Mouse (Mus musculus): ENCODE results near the gene Pear1. TPM values are rescaled to one million over a fixed set of nuclear protein-coding genes. Genes with fewer than 3 reads are reported as not detected.

The Pear1 gene
- polyA plus RNA-seq, 1 experiment from 2014 or later, result 5.7 TPM

- Histone ChIP-seq H3K27me3 (no peaks in the 10 kb centered on the region), H3K4me1 (replicated peaks) (no peaks in the 10 kb centered on the region), H3K4me3 (replicated peaks) (no peak overlapping the region), H3K4me2 (no peak overlapping the region), H3K9me3 (replicated peaks) (no peaks in the 10 kb centered on the region), H3K36me3 (replicated peaks) (no peaks in the 10 kb centered on the region), H3K27ac (replicated peaks) (no peak overlapping the region), H3K9ac (no peak overlapping the region)
- ATAC-seq (ENCODE audit: insufficient read depth), result no peak
- whole genome bisulfite sequencing (ENCODE audit: insufficient replicate concordance), result 14% methylated on average over 5 of the region's 5 CpGs
These were observed 75.1 kb downstream of the Pear1 start for GRCm38 (mm10) chr3:87749036-87749435.

GRCm38 (mm10) chr3:87748431-87748830, 75.7 kb downstream of the Pear1 start, which contains the start of gene Lrrc71:
Lrrc71 (minus strand) TSS chr3:87748625.
- Histone ChIP-seq H3K4me2 (no peak within 1 kb of the TSS), H3K4me3 (replicated peaks) (no peak within 1 kb of the TSS), H3K27me3 (no peaks in the 10 kb centered on the region), H3K9me3 (replicated peaks) (no peaks in the 10 kb centered on the region), H3K9ac (no peak within 1 kb of the TSS), H3K36me3 (replicated peaks) (no peaks in the 10 kb centered on the region), H3K4me1 (replicated peaks) (no peaks in the 10 kb centered on the region), H3K27ac (replicated peaks) (no peak within 1 kb of the TSS)
- 58% methylated on average over 13 of the region's 13 CpGs for WGBS (ENCODE audit: insufficient replicate concordance)
- no peak for ATAC-seq (ENCODE audit: insufficient read depth)

- no peak overlapping the region for H3K4me2 ChIP-seq
- no peak for ATAC-seq (ENCODE audit: insufficient read depth)
- H3K9me3 ChIP-seq (replicated peaks), result no peaks in the 10 kb centered on the region
- H3K27me3 ChIP-seq, result no peaks in the 10 kb centered on the region
- no peak overlapping the region for H3K9ac ChIP-seq
- H3K4me3 ChIP-seq (replicated peaks), result no peak overlapping the region
- no peak overlapping the region for H3K27ac ChIP-seq (replicated peaks)
- WGBS (ENCODE audit: insufficient replicate concordance), result 38% methylated on average over 18 of the region's 18 CpGs
- H3K4me1 ChIP-seq (replicated peaks), result no peaks in the 10 kb centered on the region
- H3K36me3 ChIP-seq (replicated peaks), result no peaks in the 10 kb centered on the region
These were observed 79.0 kb downstream of the Pear1 start for GRCm38 (mm10) chr3:87745036-87745659.

GRCm38 (mm10) chr3:87743927-87744326, 80.2 kb downstream of the Pear1 start:
- Histone ChIP-seq H3K4me3 (replicated peaks) (no peak overlapping the region), H3K9me3 (replicated peaks) (no peaks in the 10 kb centered on the region), H3K27ac (replicated peaks) (no peak overlapping the region), H3K27me3 (no peaks in the 10 kb centered on the region), H3K9ac (no peak overlapping the region), H3K4me1 (replicated peaks) (no peaks in the 10 kb centered on the region), H3K36me3 (replicated peaks) (no peaks in the 10 kb centered on the region), H3K4me2 (no peak overlapping the region)
- 51% methylated on average over 4 of the region's 4 CpGs for WGBS (ENCODE audit: insufficient replicate concordance)
- no peak for ATAC-seq (ENCODE audit: insufficient read depth)

GRCm38 (mm10) chr3:87742735-87743134, 81.4 kb downstream of the Pear1 start:
- 54% methylated on average over 16 of the region's 16 CpGs for WGBS (ENCODE audit: insufficient replicate concordance)
- no peaks in the 10 kb centered on the region for H3K9me3 ChIP-seq (replicated peaks)
- H3K4me1 ChIP-seq (replicated peaks), result no peaks in the 10 kb centered on the region
- H3K36me3 ChIP-seq (replicated peaks), result 0 out of 2 replicates have a peak, but pooled peaks cover 4% of the 10 kb centered on the region
- H3K27ac ChIP-seq (replicated peaks), result no peak overlapping the region
- ATAC-seq (ENCODE audit: insufficient read depth), result no peak
- no peak overlapping the region for H3K4me3 ChIP-seq (replicated peaks)
- no peaks in the 10 kb centered on the region for H3K27me3 ChIP-seq
- H3K4me2 ChIP-seq, result no peak overlapping the region
- H3K9ac ChIP-seq, result no peak overlapping the region

- Histone ChIP-seq H3K9ac (no peak overlapping the region), H3K36me3 (replicated peaks) (0 out of 2 replicates have a peak, but pooled peaks cover 4% of the 10 kb centered on the region), H3K4me3 (replicated peaks) (no peak overlapping the region), H3K27me3 (no peaks in the 10 kb centered on the region), H3K9me3 (replicated peaks) (no peaks in the 10 kb centered on the region), H3K4me2 (no peak overlapping the region), H3K4me1 (replicated peaks) (no peaks in the 10 kb centered on the region), H3K27ac (replicated peaks) (no peak overlapping the region)
- WGBS (ENCODE audit: insufficient replicate concordance), result 59% methylated on average over 3 of the region's 3 CpGs
- no peak for ATAC-seq (ENCODE audit: insufficient read depth)
These were observed 82.1 kb downstream of the Pear1 start for GRCm38 (mm10) chr3:87742013-87742412.

- Histone ChIP-seq H3K27ac (replicated peaks) (no peak overlapping the region), H3K9ac (no peak overlapping the region), H3K27me3 (no peaks in the 10 kb centered on the region), H3K36me3 (replicated peaks) (0 out of 2 replicates have a peak, but pooled peaks cover 10% of the 10 kb centered on the region), H3K4me3 (replicated peaks) (no peak overlapping the region), H3K9me3 (replicated peaks) (no peaks in the 10 kb centered on the region), H3K4me2 (no peak overlapping the region), H3K4me1 (replicated peaks) (no peaks in the 10 kb centered on the region)
- no peak for ATAC-seq (ENCODE audit: insufficient read depth)
- WGBS (ENCODE audit: insufficient replicate concordance), result 63% methylated on average over 4 of the region's 5 CpGs
These were observed 85.2 kb downstream of the Pear1 start for GRCm38 (mm10) chr3:87738906-87739305.

- no peak overlapping the region for H3K4me3 ChIP-seq (replicated peaks)
- H3K4me1 ChIP-seq (replicated peaks), result no peaks in the 10 kb centered on the region
- WGBS (ENCODE audit: insufficient replicate concordance), result 65% methylated on average over 9 of the region's 9 CpGs
- H3K9ac ChIP-seq, result no peak overlapping the region
- no peaks in the 10 kb centered on the region for H3K27me3 ChIP-seq
- H3K4me2 ChIP-seq, result no peak overlapping the region
- H3K27ac ChIP-seq (replicated peaks), result no peak overlapping the region
- no peaks in the 10 kb centered on the region for H3K9me3 ChIP-seq (replicated peaks)
- ATAC-seq (ENCODE audit: insufficient read depth), result no peak
- peaks cover 14% of the 10 kb centered on the region; the same call in 1 of the 2 replicates for H3K36me3 ChIP-seq (replicated peaks)
These were observed 88.8 kb downstream of the Pear1 start for GRCm38 (mm10) chr3:87735335-87735734.

- no peak for ATAC-seq (ENCODE audit: insufficient read depth)
- H3K9me3 ChIP-seq (replicated peaks), result no peaks in the 10 kb centered on the region
- H3K4me1 ChIP-seq (replicated peaks), result no peaks in the 10 kb centered on the region
- H3K36me3 ChIP-seq (replicated peaks), result peaks cover 14% of the 10 kb centered on the region; the same call in 1 of the 2 replicates
- no peaks in the 10 kb centered on the region for H3K27me3 ChIP-seq
- H3K4me2 ChIP-seq, result no peak overlapping the region
- no peak overlapping the region for H3K9ac ChIP-seq
- H3K4me3 ChIP-seq (replicated peaks), result no peak overlapping the region
- no peak overlapping the region for H3K27ac ChIP-seq (replicated peaks)
- 65% methylated on average over 11 of the region's 11 CpGs for WGBS (ENCODE audit: insufficient replicate concordance)
These were observed 89.9 kb downstream of the Pear1 start for GRCm38 (mm10) chr3:87733984-87734761.

- ATAC-seq (ENCODE audit: insufficient read depth), result no peak
- H3K36me3 ChIP-seq (replicated peaks), result peaks cover 15% of the 10 kb centered on the region; the same call in 1 of the 2 replicates
- WGBS (ENCODE audit: insufficient replicate concordance), result 54% methylated on average over 4 of the region's 4 CpGs
These were observed 91.0 kb downstream of the Pear1 start for GRCm38 (mm10) chr3:87733098-87733497.

GRCm38 (mm10) chr3:87728696-87729095, 95.4 kb downstream of the Pear1 start:
- 51% methylated on average over 6 of the region's 6 CpGs for WGBS (ENCODE audit: insufficient replicate concordance)
- Histone ChIP-seq H3K4me3 (replicated peaks) (no peak overlapping the region), H3K36me3 (replicated peaks) (peaks cover 27% of the 10 kb centered on the region), H3K4me2 (no peak overlapping the region), H3K4me1 (replicated peaks) (no peaks in the 10 kb centered on the region), H3K27ac (replicated peaks) (no peak overlapping the region), H3K9ac (no peak overlapping the region), H3K9me3 (replicated peaks) (no peaks in the 10 kb centered on the region), H3K27me3 (no peaks in the 10 kb centered on the region)
- ATAC-seq (ENCODE audit: insufficient read depth), result no peak

More at GRCm38 (mm10) chr3:87733098-87733497, 91.0 kb downstream of the Pear1 start:
- no peaks in the 10 kb centered on the region for H3K27me3 ChIP-seq
- H3K27ac ChIP-seq (replicated peaks), result no peak overlapping the region
- H3K4me3 ChIP-seq (replicated peaks), result no peak overlapping the region
- no peak overlapping the region for H3K9ac ChIP-seq
- no peaks in the 10 kb centered on the region for H3K9me3 ChIP-seq (replicated peaks)
- no peaks in the 10 kb centered on the region for H3K4me1 ChIP-seq (replicated peaks)
- H3K4me2 ChIP-seq, result no peak overlapping the region
